Mouse (Mus musculus): ENCODE measurements around the gene Rps29.

Gene Rps29

DNA sequence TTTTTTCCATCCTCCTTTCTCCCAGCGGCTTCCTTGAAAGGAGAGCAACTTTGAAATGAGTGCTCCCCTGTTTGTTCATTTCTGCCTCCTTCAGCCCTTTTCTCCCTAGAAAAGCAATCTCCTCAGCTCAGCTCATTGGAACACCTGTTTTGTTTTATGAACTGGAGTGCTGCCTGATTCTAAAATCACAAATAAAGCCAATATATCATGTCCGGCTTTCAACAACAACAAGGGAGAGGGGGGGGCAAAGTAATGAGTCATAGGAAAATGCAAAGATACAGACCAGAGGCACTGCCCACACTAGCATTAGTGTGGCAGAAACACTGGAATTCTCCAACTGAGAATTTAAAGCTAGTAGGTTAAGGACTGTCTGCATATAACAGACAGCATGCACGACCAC lies 31.4 kb downstream of the Rps29 start:
- DNase-seq, result no peak

DNA sequence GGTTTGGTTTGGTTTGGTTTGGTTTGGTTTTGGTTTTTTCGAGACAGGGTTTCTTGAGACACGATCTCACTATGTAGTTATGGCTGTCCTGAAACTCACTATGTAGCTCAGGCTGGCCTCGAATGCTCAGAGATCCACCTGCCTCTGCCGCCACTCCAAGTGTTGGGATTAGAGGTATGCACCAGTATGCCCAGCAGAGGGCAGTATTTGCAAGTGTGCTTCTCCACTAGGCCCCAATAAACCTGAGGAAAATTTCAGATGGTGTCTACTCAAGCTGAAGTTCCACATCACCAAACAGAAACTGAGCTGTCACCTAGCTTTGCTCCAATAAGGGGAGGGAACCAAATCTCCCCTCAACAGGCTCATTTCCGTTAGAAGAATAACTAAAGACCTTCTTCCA lies 31.8 kb downstream of the Rps29 start:
- DNase-seq, result peak; percentile 26

DNA sequence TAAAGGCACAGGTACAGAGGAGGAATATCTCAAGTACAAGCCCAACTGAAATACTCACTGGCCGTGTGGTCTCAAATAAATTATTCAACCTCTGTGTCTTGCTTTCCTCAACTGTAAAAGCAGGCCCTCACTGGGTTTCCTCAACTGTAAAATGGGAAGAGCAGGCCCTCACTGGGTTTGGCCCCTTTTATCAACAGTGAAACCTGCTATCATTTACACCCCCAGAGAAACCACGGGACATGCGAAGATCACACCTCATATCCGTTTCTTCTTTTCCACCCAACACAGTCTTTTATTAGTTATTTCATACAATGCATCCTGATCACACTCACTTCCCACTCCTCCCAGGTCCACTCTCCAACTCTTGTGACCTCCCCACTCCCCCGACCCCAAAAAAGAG lies 33.9 kb downstream of the Rps29 start:
- no peak for DNase-seq

- no peak for DNase-seq
These were observed 36.2 kb downstream of the Rps29 start for GRCm38 (mm10) chr12:69122801-69123200.

DNA sequence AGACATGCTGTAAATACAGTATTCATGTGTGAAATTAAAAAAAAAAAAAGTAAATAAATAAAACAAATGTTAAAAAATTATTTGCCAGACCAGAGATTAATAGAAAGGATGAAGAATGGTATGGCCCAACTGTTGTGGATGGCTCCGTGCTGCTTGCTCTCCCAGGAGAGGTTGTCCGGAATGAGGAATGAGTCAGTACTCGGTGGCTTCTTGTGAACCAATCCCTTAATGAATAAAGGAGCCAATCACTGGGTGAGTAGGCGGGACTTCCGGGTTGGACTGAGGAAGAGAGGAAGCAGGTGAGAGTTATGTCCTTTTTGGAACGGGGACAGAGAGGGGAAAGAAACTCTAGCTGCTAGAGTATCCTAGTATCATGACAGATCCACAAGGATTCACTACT lies 39.1 kb downstream of the Rps29 start:
- no peak for DNase-seq

Measured in retina, postnatal 1 day (tissue).